Comparison of ENCODE assay signal across 14 mouse cellular contexts in the genomic region with DNA sequence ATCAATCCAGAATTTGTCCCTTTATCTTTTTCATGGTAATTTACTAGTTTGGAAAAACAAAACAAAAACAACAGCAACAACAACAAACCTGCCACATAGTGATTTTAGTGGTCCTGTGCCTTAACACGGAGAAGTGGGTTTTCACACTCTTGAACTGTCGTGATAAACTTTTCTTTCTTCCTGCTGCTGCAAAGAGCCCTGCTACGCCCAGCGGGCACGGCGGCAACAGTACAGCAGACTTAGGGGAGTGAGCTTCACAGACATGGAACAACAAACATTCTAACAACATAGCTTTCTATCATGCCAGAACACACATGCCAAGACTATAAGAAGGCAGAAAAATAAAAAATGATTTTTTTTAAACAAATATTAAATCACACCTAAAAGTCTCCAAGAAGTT.
A peak's percentile ranks its signal among the peaks of the same experiment; 100 is the strongest.
DNase-seq lines count a peak whose midpoint lies in the region; ATAC-seq and TF ChIP-seq lines count a peak whose summit lies in the region.
"Had no signal": no experiment of that assay in that cellular context is flagged by ENCODE, and none has a peak within 500 bp of the region (broad histone marks: within the 10 kb centered on the region; RNA-seq: fewer than 3 reads in every experiment).

No protein-coding gene starts in this region.

- TF ChIP-seq CTCF in lung, adult 2 months (IDR thresholded peaks at IDR 0.05; ENCODE audit: insufficient read depth, low read length): no peak
- TF ChIP-seq CTCF in lung, postnatal 0 days (IDR thresholded peaks at IDR 0.05): no peak

- H3K36me3 ChIP-seq in lung, postnatal 0 days (ENCODE audit: insufficient read depth, low read length): no peaks in the 10 kb centered on the region
- H3K36me3 ChIP-seq in macrophage (ENCODE audit: inconsistent target): no peaks in the 10 kb centered on the region
- H3K36me3 ChIP-seq in hindbrain, embryonic 12.5 days: no peaks in the 10 kb centered on the region
- H3K36me3 ChIP-seq: embryonic facial prominence, embryonic 13.5 days; midbrain, embryonic 15.5 days had no signal

- no peak overlapping the region for H3K27ac ChIP-seq in lung, postnatal 0 days (ENCODE audit: low read length)
- H3K27ac ChIP-seq in macrophage: peak overlapping the region; percentile 64
- no peak overlapping the region for H3K27ac ChIP-seq in hindbrain, embryonic 12.5 days
- H3K27ac ChIP-seq: embryonic facial prominence, embryonic 13.5 days; heart, adult 2 months; midbrain, embryonic 15.5 days had no signal

- DNase-seq in lung, adult 2 months: no peak
- no peak for DNase-seq in lung, postnatal 0 days (ENCODE audit: low spot score)
- peak; percentile 43 for DNase-seq in induced T-regulatory cell, adult 2 months (ENCODE audit: low read depth)
- peak; percentile 70 for DNase-seq in thymus, postnatal 14 days
- no peak for DNase-seq in yolk sac, embryonic 10.5 days (ENCODE audit: low spot score)
- no peak for DNase-seq in kidney, adult 18-20 months
- DNase-seq: cerebellum, adult 9-11 months; heart, adult 2 months; kidney, postnatal 10 days; right cerebral cortex, postnatal 4 days had no signal

- no peak for TF ChIP-seq POLR2A in lung, adult 2 months (IDR thresholded peaks at IDR 0.05; ENCODE audit: borderline replicate concordance, extremely low read depth, low read depth, low read length)

- no peaks in the 10 kb centered on the region for H3K79me2 ChIP-seq in macrophage (ENCODE audit: inconsistent target)

- ATAC-seq in lung, postnatal 0 days: no peak
- ATAC-seq in hindbrain, embryonic 12.5 days (ENCODE audit: low FRiP score): no peak
- ATAC-seq: midbrain, embryonic 15.5 days had no signal

- H3K4me2 ChIP-seq in lung, postnatal 0 days (replicated peaks; ENCODE audit: low read depth, low read length): no peak overlapping the region; the same call in 1 of the 2 replicates
- H3K4me2 ChIP-seq in hindbrain, embryonic 12.5 days (replicated peaks): no peak overlapping the region
- H3K4me2 ChIP-seq: embryonic facial prominence, embryonic 13.5 days; midbrain, embryonic 15.5 days had no signal

- no peaks in the 10 kb centered on the region for H3K9me3 ChIP-seq in lung, postnatal 0 days (ENCODE audit: low read length)
- no peaks in the 10 kb centered on the region for H3K9me3 ChIP-seq in hindbrain, embryonic 12.5 days (replicated peaks)
- H3K9me3 ChIP-seq: embryonic facial prominence, embryonic 13.5 days; midbrain, embryonic 15.5 days had no signal

- H3K4me1 ChIP-seq in lung, adult 2 months (ENCODE audit: control insufficient read depth, insufficient read depth, low read length): no peaks in the 10 kb centered on the region; the same call in 1 of the 2 replicates
- 0 out of 2 replicates have a peak, but pooled peaks cover 9% of the 10 kb centered on the region for H3K4me1 ChIP-seq in lung, postnatal 0 days (ENCODE audit: insufficient read depth, low read depth, low read length)
- no peaks in the 10 kb centered on the region for H3K4me1 ChIP-seq in hindbrain, embryonic 12.5 days

- H3K9ac ChIP-seq in lung, postnatal 0 days (replicated peaks; ENCODE audit: low read depth): no peak overlapping the region
- no peak overlapping the region for H3K9ac ChIP-seq in hindbrain, embryonic 12.5 days
- H3K9ac ChIP-seq: embryonic facial prominence, embryonic 13.5 days; midbrain, embryonic 15.5 days had no signal

- no peak for TF ChIP-seq EP300 in lung, postnatal 0 days (IDR thresholded peaks at IDR 0.05)

- 50% methylated on average over 6 of the region's 6 CpGs for WGBS in lung, adult 2 months
- 33% methylated on average over 6 of the region's 6 CpGs for WGBS in lung, postnatal 0 days
- 7% methylated on average over 6 of the region's 6 CpGs for WGBS in macrophage (ENCODE audit: missing documents)
- WGBS in hindbrain, embryonic 12.5 days: 80% methylated on average over 6 of the region's 6 CpGs

- peak overlapping the region; percentile 11 for H3K4me3 ChIP-seq in lung, adult 2 months (replicated peaks; ENCODE audit: extremely low read depth, low read depth, low read length)
- no peak overlapping the region for H3K4me3 ChIP-seq in lung, postnatal 0 days (ENCODE audit: low read depth, low read length)
- peak overlapping the region; percentile 8 for H3K4me3 ChIP-seq in macrophage (ENCODE audit: inconsistent target)
- H3K4me3 ChIP-seq in hindbrain, embryonic 12.5 days: no peak overlapping the region
- H3K4me3 ChIP-seq: embryonic facial prominence, embryonic 13.5 days; heart, adult 2 months; midbrain, embryonic 15.5 days had no signal

- no peaks in the 10 kb centered on the region for H3K27me3 ChIP-seq in lung, postnatal 0 days (replicated peaks; ENCODE audit: insufficient read depth, low read length)
- H3K27me3 ChIP-seq in hindbrain, embryonic 12.5 days: no peaks in the 10 kb centered on the region
- H3K27me3 ChIP-seq: midbrain, embryonic 15.5 days had no signal

Comparison
In these comparisons a context has a peak if more than half of its experiments do, and no peak if none do; other contexts are left out.
1. H3K4me3 ChIP-seq: peak in lung, adult 2 months (single experiment) and macrophage (single experiment); none in lung, postnatal 0 days (single experiment) and hindbrain, embryonic 12.5 days (single experiment).
2. DNase-seq: peak in induced T-regulatory cell, adult 2 months (single experiment) and thymus, postnatal 14 days (single experiment); none in lung, adult 2 months (single experiment), lung, postnatal 0 days (single experiment), yolk sac, embryonic 10.5 days (single experiment) and kidney, adult 18-20 months (single experiment).